Mouse (Mus musculus) heart, postnatal 0 days (tissue): ENCODE measurements around the gene Upk2. TPM values are rescaled to one million over a fixed set of nuclear protein-coding genes. Genes with fewer than 3 reads are reported as not detected.

Source experiments
- ATAC-seq: fragments of 200-750 bp; cut with Nextera tagmentation; 2 replicates; pipeline ENCODE4 v1.8.0; 2017; ENCODE audit warnings: low read depth, moderate number of reproducible peaks, moderate library complexity; ENCODE audit not compliant: insufficient read depth
- DNase-seq: peaks from one replicate; pipeline ENCODE4 v3.0.0-alpha.2; 2016; ENCODE audit warnings: low spot score
- H3K27ac ChIP-seq: fragments of 300-500 bp; sonication (generic); 2 replicates; pipeline ENCODE4 v1.5.1; 2014; ENCODE audit warnings: low read depth, mild to moderate bottlenecking
- H3K27me3 ChIP-seq: fragments of 300-500 bp; sonication (generic); 2 replicates; pipeline ENCODE4 v1.6.1; 2014; ENCODE audit warnings: low read length, mixed read lengths; ENCODE audit not compliant: control insufficient read depth, insufficient read depth
- H3K36me3 ChIP-seq: fragments of 300-500 bp; sonication (generic); replicated peaks from 2 replicates; pipeline ENCODE4 v1.6.1; 2014; ENCODE audit warnings: low read length, mixed read lengths; ENCODE audit not compliant: control insufficient read depth, insufficient read depth
- H3K4me1 ChIP-seq: fragments of 300-500 bp; sonication (generic); 2 replicates; pipeline ENCODE4 v1.6.1; 2014; ENCODE audit warnings: antibody characterized with exemption; ENCODE audit not compliant: control insufficient read depth, insufficient read depth
- H3K4me2 ChIP-seq: fragments of 300-500 bp; sonication (generic); 2 replicates; pipeline ENCODE4 v1.6.1; 2014; ENCODE audit warnings: low read depth, mild to moderate bottlenecking, low read length, moderate library complexity
- H3K4me3 ChIP-seq: fragments of 300-500 bp; sonication (generic); 2 replicates; pipeline ENCODE4 v1.5.1; 2014; ENCODE audit warnings: low read depth, low read length
- H3K9ac ChIP-seq: fragments of 300-500 bp; sonication (generic); replicated peaks from 2 replicates; pipeline ENCODE4 v1.6.1; 2014; ENCODE audit warnings: low read depth, low read length, mixed read lengths
- H3K9me3 ChIP-seq: fragments of 300-500 bp; sonication (generic); replicated peaks from 2 replicates; pipeline ENCODE4 v1.6.1; 2016; ENCODE audit warnings: low read length; ENCODE audit not compliant: control insufficient read depth
- CTCF ChIP-seq: IDR thresholded peaks from 2 replicates; pipeline ENCODE4 v1.5.1; 2016; ENCODE audit warnings: antibody characterized with exemption, control low read depth, low read depth
- EP300 ChIP-seq: IDR thresholded peaks from 2 replicates; pipeline ENCODE4 v1.6.1; 2016; ENCODE audit warnings: antibody characterized with exemption, low read depth
- WGBS: fragments of 180-500 bp; shearing (Covaris S2); extraction: QIAGEN DNeasy Blood & Tissue Kit; methylation state at CpG from one replicate; pipeline ENCODE4 v1.1.7; 2014; 5-methylcytosine and 5-hydroxymethylcytosine counted together
- polyA plus RNA-seq: library from polyadenylated mRNA; unstranded; fragments of >200 nt; fragmentation: Nextera tagmentation; extraction: Ambion mirVana; gene quantifications from 2 replicates; pipeline ENCODE4 v1.2.1, GENCODE M21; 2015
- total RNA-seq: library from RNA; depleted of rRNA; stranded (reverse); fragments of >200 nt; gene quantifications from 2 replicates; pipeline ENCODE4 v1.2.3, GENCODE M21; 2014; ENCODE audit warnings: low replicate concordance

Upk2 gene
- total and polyA plus RNA-seq, 2 experiments from 2014 or later = 18.0 TPM; not detected in 1

- ATAC-seq (no peak), DNase-seq (no peak)
- Histone ChIP-seq H3K4me3 (peak overlapping the region; percentile 97), H3K4me2 (peak overlapping the region; percentile 85), H3K27ac (peak overlapping the region; percentile 93), H3K4me1 (peaks cover 65% of the 10 kb centered on the region), H3K27me3 (no peaks in the 10 kb centered on the region), H3K9ac (peak overlapping the region; percentile 23), H3K9me3 (no peaks in the 10 kb centered on the region), H3K36me3 (peaks cover 8% of the 10 kb centered on the region; the same call in 1 of the 2 replicates)
- TF ChIP-seq CTCF (no peak), EP300 (no peak)
- 8% methylated on average over 15 of the region's 15 CpGs for WGBS
These were observed 32.1 kb upstream of the Upk2 start for GRCm38 (mm10) chr9:44486741-44487421.

DNA sequence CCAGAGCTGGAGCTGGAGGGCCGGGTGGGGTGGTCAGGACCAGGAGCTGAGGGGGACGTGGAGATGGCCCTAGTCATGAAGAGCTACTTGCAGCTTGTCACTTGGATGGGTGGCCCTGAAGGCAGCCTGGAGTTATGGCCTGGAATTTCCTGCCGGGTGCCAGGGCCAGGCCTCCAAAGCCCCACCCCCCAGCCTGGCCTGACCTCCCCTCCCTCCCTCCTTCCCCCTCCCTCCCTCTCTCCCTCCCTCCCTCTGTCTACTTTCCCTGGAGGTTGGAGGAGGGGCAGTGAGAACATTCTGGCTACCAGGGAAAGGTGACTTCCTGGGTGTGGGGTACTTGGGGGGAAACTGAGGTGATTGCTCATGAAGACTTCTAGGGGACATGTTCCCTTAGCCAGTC lies 31.6 kb upstream of the Upk2 start:
- peak overlapping the region; percentile 37 for H3K9ac ChIP-seq
- DNase-seq = no peak
- peak overlapping the region; percentile 93 for H3K27ac ChIP-seq
- H3K4me1 ChIP-seq = peaks cover 60% of the 10 kb centered on the region
- TF ChIP-seq CTCF (no peak), EP300 (no peak)
- H3K27me3 ChIP-seq = no peaks in the 10 kb centered on the region
- WGBS = 6% methylated on average over 3 of the region's 3 CpGs
- ATAC-seq = no peak
- H3K4me2 ChIP-seq = peak overlapping the region; percentile 85
- peak overlapping the region; percentile 97 for H3K4me3 ChIP-seq
- peaks cover 2% of the 10 kb centered on the region; the same call in 1 of the 2 replicates for H3K36me3 ChIP-seq
- no peaks in the 10 kb centered on the region for H3K9me3 ChIP-seq

- DNase-seq = no peak
- no peak for TF ChIP-seq EP300
- no peak for TF ChIP-seq CTCF
- 28% methylated on average over 13 of the region's 14 CpGs for WGBS
- H3K4me2 ChIP-seq = peak overlapping the region; percentile 85
- H3K4me3 ChIP-seq = peak overlapping the region; percentile 97
- peaks cover 53% of the 10 kb centered on the region for H3K4me1 ChIP-seq
- no peaks in the 10 kb centered on the region for H3K36me3 ChIP-seq
- H3K9me3 ChIP-seq = no peaks in the 10 kb centered on the region
- H3K9ac ChIP-seq = peak overlapping the region; percentile 37
- H3K27me3 ChIP-seq = no peaks in the 10 kb centered on the region
- peak overlapping the region; percentile 93 for H3K27ac ChIP-seq
- no peak for ATAC-seq
These were observed 30.9 kb upstream of the Upk2 start for GRCm38 (mm10) chr9:44485516-44486161.

DNA sequence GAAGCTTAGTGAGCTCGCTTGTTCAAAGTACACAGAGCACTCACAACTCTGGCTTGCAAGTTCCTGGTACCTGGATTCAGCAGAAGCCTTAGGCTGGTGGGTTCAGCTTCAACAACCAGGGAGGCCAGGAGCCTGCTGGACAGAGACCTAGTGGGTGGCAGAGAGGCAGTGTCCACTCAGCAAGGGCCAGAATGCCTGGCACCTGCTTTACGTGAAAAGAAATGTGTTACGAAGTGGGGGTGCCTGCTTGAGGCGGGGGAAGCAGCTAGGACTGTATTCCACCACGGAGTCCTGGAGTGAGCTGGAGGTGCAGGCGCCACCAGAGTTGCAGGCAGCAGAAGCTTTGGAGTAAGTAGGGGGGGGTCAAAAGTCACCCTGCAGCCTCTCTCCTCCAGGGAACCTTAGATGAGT lies 30.3 kb upstream of the Upk2 start:
- Histone ChIP-seq H3K4me2 (peak overlapping the region; percentile 85), H3K9ac (peak overlapping the region; percentile 37; the same call in 1 of the 2 replicates), H3K9me3 (no peaks in the 10 kb centered on the region), H3K4me3 (peak overlapping the region; percentile 97), H3K27me3 (no peaks in the 10 kb centered on the region), H3K36me3 (no peaks in the 10 kb centered on the region), H3K27ac (peak overlapping the region; percentile 93), H3K4me1 (peaks cover 48% of the 10 kb centered on the region)
- TF ChIP-seq EP300 = no peak
- no peak for TF ChIP-seq CTCF
- 42% methylated on average over 6 of the region's 6 CpGs for WGBS
- DNase-seq = no peak
- no peak for ATAC-seq

- WGBS = 12% methylated on average over 7 of the region's 7 CpGs
- Histone ChIP-seq H3K4me3 (peak overlapping the region; percentile 97), H3K4me2 (peak overlapping the region; percentile 85), H3K36me3 (no peaks in the 10 kb centered on the region), H3K27ac (peak overlapping the region; percentile 93), H3K9me3 (no peaks in the 10 kb centered on the region), H3K27me3 (no peaks in the 10 kb centered on the region), H3K9ac (peak overlapping the region; percentile 94), H3K4me1 (peaks cover 42% of the 10 kb centered on the region)
- no peak for TF ChIP-seq CTCF
- TF ChIP-seq EP300 = no peak
- ATAC-seq (no peak), DNase-seq (no peak)
These were observed 29.7 kb upstream of the Upk2 start for GRCm38 (mm10) chr9:44484311-44485104.
